Mouse (Mus musculus) spleen, postnatal 10 days (tissue): ENCODE measurements around the gene Tbx21.
A peak's percentile ranks its signal among the peaks of the same experiment; 100 is the strongest.

Experiments
- DNase-seq, 2 experiments: peaks; one replicate each; pipeline ENCODE4 v3.0.0; 2021 to 2022; ENCODE audit warnings: low spot score in 2 of 2

Tbx21 gene

DNA sequence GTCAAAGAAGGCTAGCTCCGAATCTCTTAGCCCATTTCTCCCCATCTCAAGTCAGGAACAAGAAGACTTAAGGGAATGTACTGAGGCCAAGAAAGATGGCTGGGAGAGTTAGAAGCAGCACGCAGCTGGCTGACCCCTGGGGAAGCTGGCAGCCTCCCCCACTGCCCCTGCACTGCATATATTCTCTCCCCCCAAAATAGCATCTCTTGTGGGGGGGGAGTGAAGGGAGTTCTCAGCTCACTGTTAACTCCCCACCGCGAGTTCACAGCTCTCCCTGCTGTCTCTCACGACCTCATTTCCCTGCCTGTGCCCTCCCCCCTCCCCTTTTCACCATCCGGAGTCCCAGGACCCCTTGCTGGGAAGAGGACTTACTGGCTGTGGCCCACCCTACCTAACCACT lies 17.1 kb upstream of the Tbx21 start:
- DNase-seq, result no peak

DNA sequence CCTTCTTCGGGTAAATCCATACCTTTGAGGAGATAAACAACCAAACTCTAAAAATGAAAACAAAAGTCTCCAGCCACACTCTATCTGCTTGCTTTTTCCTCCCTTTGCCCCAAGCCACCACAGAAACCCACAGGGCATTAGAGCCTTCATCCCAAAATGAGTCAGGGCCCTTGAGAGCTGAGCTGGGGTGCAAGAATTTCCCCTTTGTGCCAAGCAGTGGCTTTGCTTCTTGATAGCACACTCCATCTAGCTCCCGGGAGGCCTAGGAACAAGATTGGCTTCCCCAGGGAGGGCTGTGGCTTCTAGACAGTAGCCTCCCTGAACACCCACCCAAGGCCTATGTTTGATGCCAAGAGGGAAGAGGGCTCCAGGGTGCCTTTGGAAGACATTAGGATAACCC lies 16.6 kb upstream of the Tbx21 start:
- no peak for DNase-seq

DNA sequence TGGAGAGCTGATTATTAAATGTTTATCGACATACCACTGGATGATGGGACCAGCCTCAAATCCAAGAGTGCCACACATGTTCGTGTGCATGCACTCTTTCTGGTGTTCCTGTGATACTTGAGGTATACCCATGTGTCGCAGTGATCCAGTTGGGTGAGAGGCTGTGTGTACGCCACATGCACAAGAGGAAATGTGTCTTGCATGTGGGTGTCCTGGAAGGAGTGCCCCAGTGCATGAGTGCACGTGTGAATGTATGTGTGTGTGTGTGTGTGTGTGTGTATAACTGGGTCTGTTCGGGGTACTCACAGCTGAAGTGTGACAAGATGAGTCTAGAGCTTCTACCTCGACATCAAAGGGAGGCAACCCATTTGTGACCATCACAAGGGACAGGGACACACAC lies 15.2 kb upstream of the Tbx21 start:
- DNase-seq, result no peak

DNA sequence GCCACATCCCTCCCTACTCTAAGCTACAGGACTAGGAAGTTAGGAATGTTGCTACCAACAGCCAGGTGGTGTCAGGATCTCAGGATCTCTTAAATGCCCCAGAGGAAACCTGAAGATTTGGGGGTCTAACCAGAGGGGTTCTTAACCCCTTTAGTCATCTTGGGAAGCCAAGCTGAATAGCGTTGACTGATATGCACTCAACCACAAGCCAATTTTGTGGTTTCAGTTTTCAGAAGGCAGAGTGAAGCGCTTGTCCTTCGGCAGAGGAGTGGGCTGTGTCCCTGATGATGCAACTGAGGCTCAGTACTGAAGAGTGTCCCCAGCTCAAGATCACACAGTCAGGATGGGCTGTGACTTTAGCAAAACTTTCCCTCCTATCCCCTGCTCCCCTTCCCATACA lies 13.8 kb upstream of the Tbx21 start:
- DNase-seq, result no peak

DNA sequence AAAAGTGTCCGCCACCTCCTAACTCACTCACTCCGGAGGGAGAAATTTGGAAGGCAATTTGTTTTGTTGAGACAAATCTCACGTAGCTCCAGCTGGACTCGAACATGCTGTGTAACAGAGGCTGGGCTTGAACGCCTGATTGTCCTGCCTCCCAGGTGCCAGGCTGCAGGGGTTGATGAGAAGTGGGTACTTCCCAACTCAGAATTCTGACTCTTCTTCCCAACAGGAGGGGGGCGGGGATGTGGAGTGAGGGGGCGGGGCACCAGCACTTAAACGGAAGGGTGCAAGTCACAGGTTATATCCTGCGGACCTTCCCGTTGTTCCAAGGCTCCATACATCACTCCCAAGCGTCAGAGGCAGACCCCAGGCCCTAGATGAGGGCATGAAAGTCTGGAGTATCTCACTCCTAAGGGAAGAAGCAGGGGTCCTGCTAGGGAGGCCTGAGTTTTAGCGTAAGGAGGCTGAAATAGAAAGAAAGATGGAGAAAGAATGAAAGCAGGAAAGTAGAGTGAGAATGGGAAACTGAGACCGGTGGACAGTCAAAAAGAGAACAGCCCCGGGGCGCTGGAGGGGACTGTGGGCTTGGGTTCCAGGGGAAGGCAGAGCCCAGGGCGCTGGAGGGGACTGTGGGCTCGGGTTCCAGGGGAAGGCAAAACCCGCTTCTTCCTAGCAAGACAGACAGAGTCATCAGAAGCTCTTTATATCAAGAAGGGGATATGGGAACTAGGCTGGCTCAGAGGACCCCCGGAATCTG lies 12.5 kb upstream of the Tbx21 start:
- no peak for DNase-seq

DNA sequence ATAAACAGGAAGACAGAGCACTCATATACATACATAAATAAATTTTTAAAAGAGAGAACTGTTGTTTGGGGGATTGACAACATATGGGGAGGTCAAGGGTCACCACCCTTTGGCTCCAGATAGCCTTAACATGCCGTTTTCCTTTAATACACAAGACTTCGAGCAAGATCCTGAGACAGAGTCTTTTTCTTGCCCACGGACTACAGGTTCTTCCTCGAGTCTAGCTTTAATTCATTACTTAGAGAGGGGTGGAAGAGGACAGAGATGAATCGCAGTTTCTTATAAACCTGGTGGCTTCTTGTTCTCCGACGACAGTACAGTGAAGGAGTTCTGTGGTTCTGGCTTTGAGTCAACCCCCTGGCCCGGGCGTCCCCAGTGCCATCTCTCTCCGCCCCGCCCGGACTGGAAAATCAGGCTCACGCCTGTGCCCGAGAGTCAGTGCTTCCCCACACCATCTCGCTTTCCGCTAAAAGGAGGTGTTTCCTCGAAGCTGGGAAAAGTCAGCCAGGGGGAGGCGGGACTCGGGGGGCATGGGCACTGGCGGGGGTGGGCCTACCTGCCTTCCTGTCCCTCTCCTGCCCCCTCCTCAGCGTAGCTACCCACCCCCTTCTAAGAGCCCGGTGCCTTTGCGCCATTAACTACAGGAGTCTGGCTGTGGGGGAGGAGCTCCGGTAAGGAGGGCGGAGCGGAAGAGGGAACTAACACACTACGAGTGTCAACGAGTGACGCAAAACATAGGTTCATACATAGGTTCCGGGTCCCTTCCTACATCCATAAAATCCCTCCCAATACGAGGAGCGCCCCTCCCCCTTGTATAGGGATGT lies 11.7 kb upstream of the Tbx21 start:
- DNase-seq, result peak; percentile 34 to 76

DNA sequence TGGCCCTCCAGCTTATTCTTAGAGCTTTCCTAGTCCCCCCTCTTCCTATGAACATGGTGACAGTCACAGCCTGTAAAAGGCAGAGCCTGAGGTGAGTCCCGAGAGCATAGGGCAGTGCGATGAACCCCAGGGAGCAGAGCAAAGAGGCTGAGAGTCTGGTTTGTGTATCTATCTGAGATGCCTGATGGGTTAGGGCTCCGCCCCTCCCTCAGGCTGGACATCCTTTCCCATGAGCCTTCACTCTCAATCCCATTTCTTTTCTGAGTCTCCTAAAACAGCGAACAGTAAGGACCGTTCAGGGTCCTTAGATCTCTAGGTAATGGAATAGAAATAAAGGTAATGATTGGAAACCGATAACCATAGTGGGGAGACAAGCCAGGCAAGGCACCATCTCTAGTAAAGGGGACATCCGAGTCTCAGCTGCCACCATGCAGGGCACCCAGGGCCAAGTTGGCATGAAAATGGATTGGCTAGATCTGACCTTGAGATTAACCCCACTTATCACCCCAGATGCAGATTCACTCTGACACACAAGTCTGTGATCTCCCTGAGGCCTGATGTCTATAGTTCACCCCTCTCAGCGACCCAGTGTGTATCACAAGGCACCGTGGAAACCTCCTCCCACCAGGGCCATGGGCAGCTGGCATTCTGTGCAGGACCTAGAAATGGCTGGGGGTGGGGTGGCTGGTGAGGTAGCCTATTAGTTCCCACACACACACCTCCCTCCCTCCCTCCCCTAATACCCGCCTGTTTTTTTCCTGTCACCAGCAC lies 9.3 kb upstream of the Tbx21 start:
- no peak for DNase-seq

DNA sequence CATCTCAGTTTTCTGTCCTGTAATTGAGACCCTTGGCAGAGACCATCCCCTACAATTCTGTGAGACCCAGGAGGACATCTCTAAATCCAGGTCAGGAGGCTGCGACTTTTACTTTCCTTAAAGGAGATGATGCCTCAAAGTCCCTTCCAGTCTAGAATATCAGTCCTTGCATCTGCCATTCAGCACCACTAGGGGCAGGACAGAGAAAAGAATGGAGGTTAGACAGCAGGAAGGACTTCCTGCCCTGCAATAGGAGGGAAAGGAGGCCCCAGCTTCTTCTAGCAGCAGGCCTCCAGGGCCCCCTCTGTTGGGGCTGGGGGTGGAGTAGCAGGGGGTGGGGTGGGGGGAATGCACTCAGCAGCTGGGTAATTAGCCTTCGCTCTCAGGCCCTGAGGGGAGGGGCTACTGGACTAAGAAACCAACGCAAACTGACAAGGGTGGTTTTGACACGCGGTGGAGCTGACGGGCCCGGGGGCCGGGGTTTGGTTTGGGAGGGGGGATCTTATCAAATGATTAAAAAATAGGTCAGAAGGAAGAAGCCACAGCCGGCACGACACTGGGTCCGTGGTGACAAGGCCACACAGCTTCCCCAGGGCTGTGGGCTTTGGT lies 8.3 kb upstream of the Tbx21 start:
- no peak for DNase-seq

DNA sequence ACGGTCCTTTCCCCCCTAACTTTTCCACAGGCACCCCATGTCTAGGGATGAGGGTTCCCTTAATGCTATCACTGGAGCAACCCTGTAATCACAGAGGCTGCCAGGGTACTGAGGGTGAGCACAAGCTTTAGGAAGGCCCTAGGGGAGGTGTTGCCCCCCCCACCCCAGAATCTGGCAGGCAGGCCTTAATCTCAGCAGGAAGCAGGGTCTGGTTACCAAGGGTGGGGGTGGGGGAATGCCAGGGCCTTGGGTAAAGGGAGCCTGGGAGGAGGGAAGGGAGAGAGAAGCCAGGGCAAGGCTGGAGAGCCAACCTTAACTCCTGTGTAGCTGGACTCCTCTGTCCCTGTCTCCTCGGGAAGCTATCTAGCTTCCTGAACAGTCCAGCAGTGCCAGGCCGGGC lies 5.5 kb upstream of the Tbx21 start:
- no peak for DNase-seq

DNA sequence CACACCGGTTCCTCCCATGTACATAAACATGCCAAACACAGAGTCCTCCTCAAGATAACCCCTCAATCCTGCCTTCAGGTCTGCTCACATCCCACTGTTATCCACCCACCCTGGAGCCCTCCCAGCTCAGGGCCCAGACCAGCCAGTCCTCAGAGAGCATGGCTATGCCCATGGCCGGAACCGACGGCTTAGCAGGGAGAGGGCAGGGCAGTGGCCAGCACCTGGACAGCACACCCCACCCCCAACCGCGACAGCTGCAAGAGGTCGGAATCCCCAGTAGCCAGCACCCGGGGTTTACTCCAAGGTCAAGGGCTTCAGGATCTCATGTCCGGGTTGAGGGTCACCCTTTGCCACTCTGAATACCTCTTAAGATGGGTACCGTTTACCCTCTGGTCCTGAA lies 5.1 kb upstream of the Tbx21 start:
- DNase-seq, result no peak

DNA sequence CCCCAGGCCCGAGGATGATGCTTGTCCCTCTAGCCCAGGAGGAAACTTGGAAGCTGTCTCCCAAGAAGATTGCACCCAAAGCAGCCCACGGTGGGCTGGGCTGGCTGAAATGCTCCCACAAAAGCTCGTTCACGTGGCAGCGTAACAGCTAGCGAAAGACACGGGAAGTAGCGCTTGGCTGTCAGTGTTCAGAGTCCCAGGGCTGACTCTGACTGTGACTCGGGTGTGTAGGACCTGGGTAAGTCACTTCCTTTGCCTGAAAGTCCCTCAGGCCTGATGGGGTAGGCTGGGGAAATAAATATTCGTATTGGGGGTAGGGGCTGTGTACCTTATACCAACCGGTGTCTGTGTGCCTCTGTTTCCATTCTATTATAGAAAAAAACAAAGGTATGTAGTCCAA lies 666 bp upstream of the Tbx21 start:
- DNase-seq, result no peak

DNA sequence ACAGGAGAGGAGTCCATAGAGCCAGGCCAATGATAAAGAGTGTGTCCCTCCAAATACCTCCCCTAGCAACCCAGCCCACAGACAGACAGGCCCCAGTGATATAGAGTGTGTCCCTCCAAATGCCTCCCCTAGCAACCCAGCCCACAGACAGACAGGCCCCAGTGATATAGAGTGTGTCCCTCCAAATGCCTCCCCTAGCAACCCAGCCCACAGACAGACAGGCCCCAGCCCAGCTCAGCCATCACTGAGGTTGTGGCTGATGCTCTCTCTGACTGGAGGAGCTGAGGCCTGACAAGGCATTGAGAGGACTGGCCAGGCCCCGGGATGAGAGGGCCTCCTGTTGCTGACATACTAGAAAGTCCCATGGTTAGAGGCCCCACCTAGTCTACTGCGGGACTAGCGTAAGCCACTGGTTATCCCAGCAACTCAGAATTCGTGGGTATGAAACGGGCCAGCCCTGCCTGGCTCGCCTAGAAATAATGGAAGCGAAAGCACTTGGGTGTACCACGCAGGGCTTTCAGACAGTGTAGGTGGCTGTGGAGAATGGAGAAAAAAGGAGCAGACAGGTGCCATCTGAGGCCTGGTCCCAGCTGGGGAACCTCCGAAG lies 2.5 kb downstream of the Tbx21 start:
- no peak for DNase-seq

DNA sequence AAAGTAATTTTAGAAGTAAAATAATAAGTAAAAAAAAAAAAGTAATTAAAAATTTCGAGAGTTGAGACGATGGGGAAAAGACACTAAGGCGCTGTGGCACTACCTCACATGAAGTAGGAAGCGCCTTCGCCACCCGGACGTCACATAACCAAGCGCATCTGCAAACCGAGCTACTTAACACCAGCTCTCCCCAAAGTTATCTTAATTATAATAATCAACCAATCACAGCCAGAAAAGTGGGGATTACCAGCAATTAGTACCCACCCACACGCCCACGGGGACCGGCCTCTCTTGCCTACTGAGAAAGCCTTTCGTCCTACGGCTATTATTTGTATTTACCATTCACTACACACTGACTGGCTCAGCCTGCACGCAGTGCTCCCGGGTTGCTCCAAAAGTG lies 6.2 kb downstream of the Tbx21 start:
- DNase-seq, result no peak

DNA sequence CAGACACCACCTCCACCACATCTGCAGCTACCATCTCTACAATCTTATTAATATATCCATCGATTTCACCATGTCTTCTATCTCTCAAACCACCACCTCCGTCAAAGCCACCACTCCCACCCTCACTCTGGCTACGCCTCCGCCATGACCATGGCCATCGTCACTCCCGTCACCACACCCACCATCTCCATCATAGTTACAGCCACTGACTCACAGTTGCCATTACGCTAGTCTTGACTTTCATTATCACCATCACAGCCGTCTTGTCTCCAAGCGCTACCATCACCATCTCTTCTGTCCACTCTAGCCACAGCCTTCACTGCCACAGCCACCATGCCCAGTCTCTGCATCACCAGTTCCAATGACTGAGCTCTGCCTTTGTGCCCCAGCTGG lies 11.0 kb downstream of the Tbx21 start:
- DNase-seq, result no peak

DNA sequence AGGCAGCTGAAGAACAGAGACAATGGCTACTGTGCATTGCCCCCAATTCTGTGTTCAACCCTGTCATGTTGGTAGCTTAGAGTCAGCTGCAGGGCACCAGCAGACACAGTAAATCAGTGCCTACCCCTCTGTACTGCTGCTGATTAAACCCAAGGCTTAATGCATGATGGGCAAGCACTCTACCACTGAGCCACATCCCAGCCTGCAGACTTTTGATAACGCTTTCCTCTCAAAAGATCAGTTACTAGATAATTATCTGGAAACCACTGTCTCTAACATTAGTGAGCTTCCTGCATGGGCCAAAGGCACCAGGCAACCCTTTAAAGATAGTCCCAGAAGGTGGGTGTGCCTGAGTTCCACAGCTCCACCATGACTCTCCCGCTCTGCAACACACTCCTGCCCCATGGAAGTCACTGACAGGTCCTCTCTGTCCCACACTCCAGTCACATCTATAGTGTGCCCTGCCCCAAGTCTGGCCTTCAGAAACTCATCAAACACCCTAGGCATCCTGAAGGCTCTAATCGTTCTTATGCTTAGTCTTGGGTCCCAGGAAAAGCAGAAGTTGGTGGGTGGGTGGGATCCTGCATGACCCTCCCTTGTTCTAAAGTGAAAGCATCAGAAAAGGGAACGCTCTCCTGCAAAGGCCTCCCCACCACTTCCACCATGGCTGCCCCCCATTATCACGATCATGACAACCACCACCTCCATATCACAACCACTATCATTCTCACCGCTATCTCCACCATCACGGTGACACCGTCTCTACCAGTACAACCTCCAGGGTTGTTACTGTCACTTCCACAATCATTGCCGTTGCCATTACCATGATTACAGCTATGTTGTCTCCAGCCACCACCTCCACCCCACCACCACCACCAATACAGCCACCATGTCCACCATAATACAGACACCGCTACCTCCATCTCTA lies 11.7 kb downstream of the Tbx21 start:
- no peak for DNase-seq

DNA sequence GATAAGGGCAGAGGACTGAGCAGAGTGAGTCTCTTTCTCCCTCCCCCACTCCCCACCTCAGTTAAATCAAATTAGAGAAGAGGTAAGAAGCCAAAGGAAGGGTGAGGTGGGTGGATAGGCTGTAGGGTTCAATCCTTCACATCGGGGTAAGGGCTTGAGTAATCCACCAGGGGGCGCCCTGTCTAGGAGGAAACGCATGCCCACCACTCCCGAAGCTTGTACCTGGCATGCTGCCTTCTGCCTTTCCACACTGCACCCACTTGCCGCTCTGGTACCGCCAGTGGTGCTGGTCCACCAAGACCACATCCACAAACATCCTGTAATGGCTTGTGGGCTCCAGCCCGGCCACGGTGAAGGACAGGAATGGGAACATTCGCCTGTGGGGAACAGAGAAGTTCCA lies 13.4 kb downstream of the Tbx21 start:
- DNase-seq, result peak; percentile 59 to 87

DNA sequence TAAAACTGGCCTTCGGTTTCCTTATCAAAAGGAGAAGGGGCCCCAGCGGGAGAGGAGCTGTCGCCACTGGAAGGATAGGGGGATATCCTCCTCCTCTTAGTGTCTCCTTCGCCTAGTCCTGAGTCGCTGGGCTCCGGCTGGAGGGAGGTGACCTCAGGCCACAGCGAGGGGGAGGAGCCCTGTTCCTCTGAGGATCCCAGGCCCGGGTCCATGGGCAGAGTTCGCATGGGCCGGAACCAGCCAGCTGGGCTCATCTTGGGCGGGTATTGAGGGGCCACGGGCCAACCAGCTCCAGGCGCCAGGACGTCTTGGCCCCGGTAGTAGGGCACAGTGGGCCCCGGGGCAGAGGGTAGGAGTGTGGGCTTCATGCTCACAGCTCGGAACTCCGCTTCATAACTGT lies 16.3 kb downstream of the Tbx21 start:
- DNase-seq, result no peak

DNA sequence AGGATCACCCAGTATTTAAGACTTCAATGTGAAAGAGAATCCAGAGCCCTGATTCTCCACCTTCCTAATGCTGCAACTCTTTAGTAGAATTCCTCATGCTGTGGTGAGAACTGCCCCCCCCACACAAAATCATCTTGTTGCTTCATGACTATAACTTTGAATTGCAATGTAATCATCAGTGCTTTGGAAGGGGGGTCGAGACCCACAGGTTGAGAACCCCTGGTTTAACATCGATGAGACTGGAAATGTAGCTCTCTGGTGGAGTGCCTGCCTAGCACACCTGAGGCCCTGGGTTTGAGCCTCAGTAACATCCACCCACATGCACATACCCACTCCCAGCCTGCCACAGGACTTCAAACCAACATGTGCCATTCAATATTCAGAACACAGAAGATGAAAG lies 20.5 kb downstream of the Tbx21 start:
- DNase-seq, result no peak

DNA sequence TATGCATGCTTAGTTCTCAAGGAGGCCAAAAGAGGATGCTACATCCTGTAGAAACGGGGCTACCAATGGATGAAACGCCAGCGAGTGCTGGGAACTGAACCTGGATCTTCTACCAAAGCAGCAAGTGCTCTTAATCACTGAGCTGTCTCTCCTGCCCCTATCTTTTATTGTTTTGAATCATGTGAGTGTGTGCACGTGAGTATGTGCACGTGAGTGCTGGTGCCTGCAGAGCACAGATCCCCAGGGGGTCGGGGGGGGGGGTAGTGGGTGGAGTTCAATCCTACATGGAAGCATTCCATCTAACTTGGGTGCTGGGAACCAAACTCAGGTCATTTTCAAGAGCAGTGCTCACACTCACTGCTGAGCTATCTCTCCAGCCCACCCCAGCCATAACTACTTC lies 28.8 kb downstream of the Tbx21 start:
- DNase-seq, result no peak

DNA sequence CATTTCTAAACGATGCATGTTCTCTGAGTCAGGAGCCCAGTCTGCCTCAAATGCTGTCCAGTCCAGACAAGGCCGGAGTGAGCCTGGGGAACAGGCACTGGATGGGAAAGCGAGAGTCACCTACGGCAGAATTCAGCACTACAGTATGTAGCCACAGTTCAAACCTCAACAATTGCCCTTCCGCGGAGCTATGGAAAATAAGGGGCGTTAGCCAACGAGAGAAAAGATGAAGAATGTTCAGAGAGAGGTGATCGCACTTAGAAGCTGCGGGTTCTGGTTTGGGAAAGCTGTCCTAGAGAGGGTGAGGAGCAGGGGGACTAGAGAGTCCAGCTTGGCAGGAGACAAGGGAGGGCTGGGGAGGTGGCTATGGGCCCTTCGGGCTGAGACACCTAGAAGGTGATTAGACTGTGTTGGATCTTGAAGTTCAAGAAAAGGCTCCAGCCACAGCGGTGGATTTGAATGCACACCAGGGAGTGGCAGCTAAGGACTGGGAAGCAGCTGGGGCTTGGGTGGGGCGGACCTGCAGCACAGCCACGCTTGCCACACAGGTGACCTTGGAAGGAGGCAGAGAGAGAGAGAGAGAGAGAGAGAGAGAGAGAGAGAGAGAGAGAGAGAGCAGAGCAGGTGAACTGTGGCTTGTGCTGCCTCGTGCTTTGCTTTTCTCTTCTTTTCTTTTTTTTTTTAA lies 30.2 kb downstream of the Tbx21 start:
- DNase-seq, result no peak
